Mouse (Mus musculus): ENCODE measurements around the gene Noct. TPM values are rescaled to one million over a fixed set of nuclear protein-coding genes. Genes with fewer than 3 reads are reported as not detected.

Noct gene
- total RNA-seq, 2 experiments from 2014 or later: 54.1 to 55.2 TPM

GRCm38 (mm10) chr3:51233474-51233873 is 9.2 kb downstream of the Noct start:
- no peak for DNase-seq (ENCODE audit: extremely low spot score in 1 of 2, low spot score in 2 of 2)
- Histone ChIP-seq H3K4me3 (no peak overlapping the region), H3K27ac (no peak overlapping the region)
- TF ChIP-seq CTCF (IDR thresholded peaks at IDR 0.05): no peak
- intact Hi-C loops (cut with DNase I): loop anchor here (5.0 kb wide), 1 partner anchor 174 kb away; the partner anchor contains the start of gene Ndufc1

GRCm38 (mm10) chr3:51233918-51234751 is 9.9 kb downstream of the Noct start:
- no peak overlapping the region for H3K27ac ChIP-seq
- DNase-seq (ENCODE audit: extremely low spot score in 1 of 2, low spot score in 2 of 2): peak; percentile 68 to 80
- intact Hi-C loops (cut with DNase I): loop anchor here (1.0 to 5.0 kb wide), 3 partner anchors 55 to 173 kb away; partner anchors contain the start of gene Ndufc1
- TF ChIP-seq CTCF (IDR thresholded peaks at IDR 0.05): peak; percentile 95
- H3K4me3 ChIP-seq: no peak overlapping the region

DNA sequence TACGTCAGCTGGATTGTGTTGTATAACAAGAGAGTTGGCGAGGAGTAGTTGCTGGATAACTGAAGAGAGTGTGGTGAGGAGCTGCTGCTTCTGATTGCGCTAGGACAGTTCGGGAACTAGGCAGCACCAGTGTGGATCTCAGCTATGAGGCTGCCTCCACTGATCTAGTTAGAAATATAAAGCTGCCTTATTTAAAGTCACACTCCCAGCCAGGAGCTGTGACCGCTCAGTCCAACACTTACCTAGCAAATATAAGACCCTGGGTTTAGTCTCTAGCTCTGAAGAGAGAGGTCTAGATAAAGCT is 10.5 kb downstream of the Noct start:
- Histone ChIP-seq H3K4me3 (no peak overlapping the region), H3K27ac (no peak overlapping the region)
- intact Hi-C loops (cut with DNase I): loop anchor here (1.0 to 5.0 kb wide), 4 partner anchors 43 to 173 kb away; partner anchors contain the start of gene Ndufc1
- TF ChIP-seq CTCF (IDR thresholded peaks at IDR 0.05): no peak
- DNase-seq (ENCODE audit: extremely low spot score in 1 of 2, low spot score in 2 of 2): no peak

DNA sequence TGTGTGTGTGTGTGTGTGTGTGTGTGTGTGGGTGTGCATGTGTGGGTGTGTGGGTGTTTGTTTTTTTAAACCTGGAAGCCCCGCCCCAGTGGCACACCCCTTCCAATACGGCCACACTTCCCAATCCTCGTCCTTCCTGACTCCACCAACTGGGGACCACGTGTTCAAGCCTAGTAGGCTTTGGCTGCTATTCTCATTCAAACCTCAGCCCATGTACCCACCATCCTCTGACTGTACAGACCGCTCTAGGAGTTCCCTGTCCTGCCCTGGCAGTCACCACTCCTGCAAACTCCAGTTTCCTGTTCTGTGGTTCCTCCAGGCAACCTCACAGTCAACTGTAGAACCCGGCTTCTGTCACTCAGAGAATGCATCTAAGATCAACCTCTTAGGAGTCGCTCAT is 14.3 kb downstream of the Noct start:
- intact Hi-C loops (cut with DNase I): loop anchor here (5.0 kb wide), 1 partner anchor 39 kb away; no protein-coding TSS in a partner anchor
- Histone ChIP-seq H3K4me3 (no peak overlapping the region), H3K27ac (no peak overlapping the region)
- TF ChIP-seq CTCF (IDR thresholded peaks at IDR 0.05): no peak
- no peak for DNase-seq (ENCODE audit: extremely low spot score in 1 of 2, low spot score in 2 of 2)

GRCm38 (mm10) chr3:51239541-51239940 is 15.3 kb downstream of the Noct start:
- TF ChIP-seq CTCF (IDR thresholded peaks at IDR 0.05): no peak
- intact Hi-C loops (cut with DNase I): loop anchor here (5.0 kb wide), 1 partner anchor 38 kb away; no protein-coding TSS in a partner anchor
- no peak overlapping the region for H3K27ac ChIP-seq

DNA sequence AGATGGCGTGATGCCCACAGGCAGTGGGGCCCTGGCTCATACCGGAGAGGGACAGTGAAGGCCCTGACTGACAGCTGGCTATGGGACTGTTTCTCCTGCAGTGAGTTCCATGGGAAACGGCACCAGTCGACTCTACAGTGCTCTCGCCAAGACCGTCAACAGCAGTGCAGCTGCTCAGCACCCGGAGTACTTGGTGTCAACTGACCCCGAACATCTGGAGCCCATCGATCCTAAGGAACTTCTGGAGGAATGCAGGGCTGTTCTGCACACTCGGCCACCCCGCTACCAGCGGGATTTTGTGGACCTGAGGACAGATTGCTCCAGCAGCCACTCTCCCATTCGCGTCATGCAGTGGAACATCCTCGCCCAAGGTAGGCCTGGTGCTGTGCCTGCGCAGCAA is 23.5 kb downstream of the Noct start:
- no peak for TF ChIP-seq CTCF (IDR thresholded peaks at IDR 0.05)
- DNase-seq (ENCODE audit: extremely low spot score in 1 of 2, low spot score in 2 of 2): no peak
- Histone ChIP-seq H3K27ac (no peak overlapping the region), H3K4me3 (no peak overlapping the region)
- intact Hi-C loops (cut with DNase I): no loop called here

More at GRCm38 (mm10) chr3:51239541-51239940, 15.3 kb downstream of the Noct start:
- no peak overlapping the region for H3K4me3 ChIP-seq
- no peak for DNase-seq (ENCODE audit: extremely low spot score in 1 of 2, low spot score in 2 of 2)

DNA sequence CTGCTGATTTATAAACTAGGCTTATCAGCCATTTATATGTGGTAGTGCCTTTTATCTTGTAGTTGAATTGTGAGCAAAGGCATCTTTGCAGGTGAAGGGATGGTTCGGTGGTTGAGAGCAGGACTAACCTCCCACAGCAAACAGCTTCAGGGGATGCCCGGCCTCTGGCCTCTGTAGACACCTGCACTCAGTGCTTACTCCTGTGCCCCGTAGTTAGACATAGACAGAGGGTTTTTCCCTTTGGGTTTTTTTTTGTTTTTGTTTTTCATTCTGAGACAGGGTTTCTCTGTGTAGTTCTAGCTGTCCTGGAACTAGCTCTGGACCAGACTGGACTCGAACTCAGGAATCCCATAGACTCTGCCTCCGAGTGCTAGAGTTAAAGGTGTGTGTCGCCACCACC is 24.4 kb downstream of the Noct start:
- no peak for DNase-seq (ENCODE audit: extremely low spot score in 1 of 2, low spot score in 2 of 2)
- TF ChIP-seq CTCF (IDR thresholded peaks at IDR 0.05): no peak
- Histone ChIP-seq H3K4me3 (no peak overlapping the region), H3K27ac (no peak overlapping the region)
- intact Hi-C loops (cut with DNase I): no loop called here

GRCm38 (mm10) chr3:51249460-51249859 is 25.2 kb downstream of the Noct start:
- DNase-seq (ENCODE audit: extremely low spot score in 1 of 2, low spot score in 2 of 2): no peak
- no peak overlapping the region for H3K4me3 ChIP-seq
- intact Hi-C loops (cut with DNase I): no loop called here
- no peak for TF ChIP-seq CTCF (IDR thresholded peaks at IDR 0.05)
- H3K27ac ChIP-seq: no peak overlapping the region

DNA sequence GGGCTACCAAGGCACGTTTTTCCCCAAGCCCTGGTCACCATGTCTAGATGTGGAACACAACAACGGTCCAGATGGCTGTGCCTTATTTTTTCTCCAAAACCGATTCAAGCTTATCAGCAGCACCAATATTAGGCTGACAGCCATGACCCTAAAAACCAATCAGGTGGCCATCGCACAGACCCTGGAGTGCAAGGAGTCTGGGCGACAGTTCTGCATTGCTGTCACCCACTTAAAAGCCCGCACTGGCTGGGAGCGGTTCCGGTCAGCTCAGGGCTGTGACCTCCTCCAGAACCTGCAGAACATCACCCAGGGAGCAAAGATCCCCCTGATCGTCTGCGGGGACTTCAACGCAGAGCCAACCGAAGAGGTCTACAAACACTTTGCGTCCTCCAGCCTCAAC is 25.6 kb downstream of the Noct start:
- no peak for DNase-seq (ENCODE audit: extremely low spot score in 1 of 2, low spot score in 2 of 2)
- TF ChIP-seq CTCF (IDR thresholded peaks at IDR 0.05): no peak
- intact Hi-C loops (cut with DNase I): no loop called here
- Histone ChIP-seq H3K4me3 (no peak overlapping the region), H3K27ac (no peak overlapping the region)

DNA sequence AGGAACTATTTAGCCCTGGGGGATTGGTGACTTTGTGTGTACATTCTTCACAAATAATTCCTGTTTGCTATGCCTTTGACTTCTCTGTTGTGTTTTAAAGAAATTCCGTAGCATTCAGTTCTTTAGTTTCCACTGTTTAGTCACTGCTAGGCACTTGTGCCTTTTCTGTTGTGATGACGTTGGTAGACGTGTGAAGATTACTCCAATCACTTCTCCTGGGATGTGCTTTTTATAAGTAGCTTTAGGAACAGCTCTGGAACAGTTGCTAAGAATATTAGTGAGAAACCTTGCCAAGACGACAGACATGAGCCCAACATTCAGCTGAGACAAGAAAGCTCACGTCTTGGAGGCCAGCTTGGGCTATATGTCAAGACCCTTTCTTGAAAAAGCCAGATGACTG is 26.8 kb downstream of the Noct start:
- Histone ChIP-seq H3K4me3 (no peak overlapping the region), H3K27ac (no peak overlapping the region)
- DNase-seq (ENCODE audit: extremely low spot score in 1 of 2, low spot score in 2 of 2): no peak
- intact Hi-C loops (cut with DNase I): no loop called here
- no peak for TF ChIP-seq CTCF (IDR thresholded peaks at IDR 0.05)

- DNase-seq (ENCODE audit: extremely low spot score in 1 of 2, low spot score in 2 of 2): no peak
- no peak overlapping the region for H3K27ac ChIP-seq
- intact Hi-C loops (cut with DNase I): no loop called here
- H3K4me3 ChIP-seq: no peak overlapping the region
- no peak for TF ChIP-seq CTCF (IDR thresholded peaks at IDR 0.05)
Measured at GRCm38 (mm10) chr3:51252223-51252622, 28.0 kb downstream of the Noct start.

- intact Hi-C loops (cut with DNase I): no loop called here
- no peak for TF ChIP-seq CTCF (IDR thresholded peaks at IDR 0.05)
- Histone ChIP-seq H3K4me3 (no peak overlapping the region), H3K27ac (no peak overlapping the region)
- DNase-seq (ENCODE audit: extremely low spot score in 1 of 2, low spot score in 2 of 2): peak in 1 of 2 experiments; percentile 0
Measured at GRCm38 (mm10) chr3:51252689-51253402, 28.6 kb downstream of the Noct start.
